Comparison of ENCODE assay signal across 31 mouse cellular contexts in the genomic region with DNA sequence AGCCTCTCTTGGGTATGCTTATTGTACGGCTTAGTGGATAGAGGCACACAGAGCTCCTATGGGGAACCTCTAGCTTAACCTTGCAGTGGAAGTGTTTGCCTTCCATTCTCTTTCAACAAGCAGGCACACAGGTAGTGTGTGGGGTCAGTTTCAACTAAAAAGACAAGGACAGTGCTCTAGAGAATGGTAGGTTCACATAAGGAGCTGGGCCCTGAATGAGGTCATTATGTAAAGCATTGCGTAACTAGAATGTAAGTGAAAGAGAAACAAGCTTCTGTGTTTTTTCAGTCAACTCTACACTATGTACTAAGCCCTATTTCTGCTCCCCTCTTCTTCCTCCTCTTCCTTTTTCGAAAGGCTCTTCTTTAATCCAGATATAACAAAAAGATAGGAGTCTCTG.
DNase-seq lines count a peak whose midpoint lies in the region; ATAC-seq and TF ChIP-seq lines count a peak whose summit lies in the region.
"Had no signal": no experiment of that assay in that cellular context is flagged by ENCODE, and none has a peak within 500 bp of the region (broad histone marks: within the 10 kb centered on the region; RNA-seq: fewer than 3 reads in every experiment).

No protein-coding gene starts in this region.

- H3K27me3 ChIP-seq in liver, embryonic 14.5 days (ENCODE audit: control insufficient read depth, insufficient read depth, low read length) = no peaks in the 10 kb centered on the region
- peaks cover 4% of the 10 kb centered on the region for H3K27me3 ChIP-seq in myocyte (ENCODE audit: control insufficient read depth, insufficient read depth, insufficient read length)
- H3K27me3 ChIP-seq in midbrain, embryonic 15.5 days (replicated peaks) = no peaks in the 10 kb centered on the region
- H3K27me3 ChIP-seq in midbrain, embryonic 16.5 days (ENCODE audit: control insufficient read depth, insufficient read depth, low read depth, low read length) = no peaks in the 10 kb centered on the region
- H3K27me3 ChIP-seq: forebrain, embryonic 15.5 days; heart, embryonic 12.5 days; intestine, embryonic 15.5 days; limb, embryonic 13.5 days; neural tube, embryonic 12.5 days; Patski had no signal

- WGBS in liver, embryonic 14.5 days (ENCODE audit: insufficient replicate concordance) = 79% methylated on average over 3 of the region's 3 CpGs
- WGBS in midbrain, embryonic 15.5 days = 89% methylated on average over 3 of the region's 3 CpGs
- 86% methylated on average over 3 of the region's 3 CpGs for WGBS in midbrain, embryonic 16.5 days

- no peak overlapping the region for H3ac ChIP-seq in myocyte (ENCODE audit: control insufficient read depth, insufficient read length)

- no peak for DNase-seq in frontal cortex, postnatal 36 days (ENCODE audit: low spot score in 2 of 2)
- DNase-seq in lung, postnatal 36 days = peak; percentile 1
- DNase-seq in lung, postnatal 4 days = no peak
- DNase-seq in liver, embryonic 14.5 days (ENCODE audit: low read depth in 3 of 3, low spot score in 3 of 3) = peak in 2 of 3 experiments; percentile 7 to 12
- DNase-seq: adrenal gland, adult 2 months; cerebellum, adult 18-20 months; cerebellum, postnatal 25 days; gastrocnemius, postnatal 14 days; heart, adult 18-20 months; heart, postnatal 10 days; kidney, adult 9 months; kidney, postnatal 25 days; layer of hippocampus, postnatal 36 days; retina, postnatal 1 day; right cerebral cortex, postnatal 25 days; spleen, adult 18-20 months had no signal

- no peaks in the 10 kb centered on the region for H3K9me3 ChIP-seq in liver, embryonic 14.5 days (ENCODE audit: control insufficient read depth, low read length)
- no peaks in the 10 kb centered on the region for H3K9me3 ChIP-seq in midbrain, embryonic 15.5 days
- no peaks in the 10 kb centered on the region for H3K9me3 ChIP-seq in midbrain, embryonic 16.5 days (replicated peaks; ENCODE audit: control insufficient read depth, low read length, poor library complexity, severe bottlenecking)
- H3K9me3 ChIP-seq: forebrain, embryonic 15.5 days; heart, embryonic 12.5 days; intestine, embryonic 15.5 days; neural tube, embryonic 12.5 days had no signal

- H3K4me2 ChIP-seq in liver, embryonic 14.5 days (ENCODE audit: low read depth) = no peak overlapping the region
- no peak overlapping the region for H3K4me2 ChIP-seq in myocyte (ENCODE audit: low read depth)
- H3K4me2 ChIP-seq in midbrain, embryonic 15.5 days = no peak overlapping the region
- no peak overlapping the region for H3K4me2 ChIP-seq in midbrain, embryonic 16.5 days (ENCODE audit: low read length)
- H3K4me2 ChIP-seq: forebrain, embryonic 15.5 days; heart, embryonic 12.5 days; intestine, embryonic 15.5 days; limb, embryonic 13.5 days; midbrain, embryonic 11.5 days; neural tube, embryonic 12.5 days had no signal

- H3K9ac ChIP-seq in liver, embryonic 14.5 days (replicated peaks) = no peak overlapping the region
- no peak overlapping the region for H3K9ac ChIP-seq in midbrain, embryonic 15.5 days
- no peak overlapping the region for H3K9ac ChIP-seq in midbrain, embryonic 16.5 days (ENCODE audit: low read depth, low read length)
- H3K9ac ChIP-seq: forebrain, embryonic 15.5 days; heart, embryonic 12.5 days; intestine, embryonic 15.5 days; limb, embryonic 13.5 days; neural tube, embryonic 12.5 days had no signal

- ATAC-seq in frontal cortex, adult (ENCODE audit: low TSS enrichment) = peak; percentile 52; the same call in 1 of the 2 replicates
- ATAC-seq in liver, embryonic 14.5 days (ENCODE audit: insufficient read depth) = peak; percentile 47; the same call in 1 of the 2 replicates
- no peak for ATAC-seq in midbrain, embryonic 15.5 days (replicated peaks)
- no peak for ATAC-seq in midbrain, embryonic 16.5 days
- ATAC-seq: forebrain, embryonic 15.5 days; hindbrain, embryonic 16.5 days; intestine, embryonic 15.5 days; Patski had no signal

- TF ChIP-seq CTCF in liver, embryonic 14.5 days (IDR thresholded peaks at IDR 0.05; ENCODE audit: low read depth) = no peak

- no peak for TF ChIP-seq POLR2A in myocyte (IDR thresholded peaks at IDR 0.05; ENCODE audit: insufficient read length, low read depth)

- TF ChIP-seq EP300 in liver, embryonic 14.5 days (IDR thresholded peaks at IDR 0.05; ENCODE audit: low read depth) = no peak

- H3K27ac ChIP-seq in liver, embryonic 14.5 days = no peak overlapping the region
- no peak overlapping the region for H3K27ac ChIP-seq in midbrain, embryonic 15.5 days
- no peak overlapping the region for H3K27ac ChIP-seq in midbrain, embryonic 16.5 days (ENCODE audit: low read length)
- H3K27ac ChIP-seq: forebrain, embryonic 15.5 days; hindbrain, embryonic 10.5 days; intestine, embryonic 15.5 days; layer of hippocampus, adult 2 months; limb, embryonic 13.5 days; macrophage; neural tube, embryonic 12.5 days had no signal

- no peaks in the 10 kb centered on the region for H3K79me2 ChIP-seq in myocyte (ENCODE audit: control insufficient read depth, insufficient read depth)

- H3K4me3 ChIP-seq in liver, embryonic 14.5 days (ENCODE audit: insufficient read depth in 1 of 2, low read depth in 2 of 2, low read length in 2 of 2) = no peak overlapping the region
- no peak overlapping the region for H3K4me3 ChIP-seq in myocyte
- H3K4me3 ChIP-seq in midbrain, embryonic 15.5 days = no peak overlapping the region
- no peak overlapping the region for H3K4me3 ChIP-seq in midbrain, embryonic 16.5 days (ENCODE audit: low read depth, low read length)
- H3K4me3 ChIP-seq: forebrain, embryonic 15.5 days; heart, embryonic 12.5 days; hindbrain, embryonic 10.5 days; intestine, embryonic 15.5 days; layer of hippocampus, adult 2 months; limb, embryonic 13.5 days; neural tube, embryonic 12.5 days had no signal

- H3K4me1 ChIP-seq in liver, embryonic 14.5 days (replicated peaks; ENCODE audit: control insufficient read depth in 2 of 2, insufficient read depth in 2 of 2, low read length in 1 of 2) = no peaks in the 10 kb centered on the region
- no peaks in the 10 kb centered on the region for H3K4me1 ChIP-seq in midbrain, embryonic 15.5 days
- H3K4me1 ChIP-seq in midbrain, embryonic 16.5 days (ENCODE audit: control insufficient read depth, insufficient read depth, low read length) = no peaks in the 10 kb centered on the region
- H3K4me1 ChIP-seq: forebrain, embryonic 15.5 days; heart, embryonic 12.5 days; hindbrain, embryonic 10.5 days; intestine, embryonic 15.5 days; limb, embryonic 13.5 days; neural tube, embryonic 12.5 days had no signal

- peaks cover 13% of the 10 kb centered on the region for H3K36me3 ChIP-seq in liver, embryonic 14.5 days (replicated peaks; ENCODE audit: control insufficient read depth, insufficient read depth, low read depth)
- no peaks in the 10 kb centered on the region for H3K36me3 ChIP-seq in myocyte (ENCODE audit: control insufficient read depth, insufficient read depth)
- H3K36me3 ChIP-seq in midbrain, embryonic 15.5 days (replicated peaks) = no peaks in the 10 kb centered on the region
- H3K36me3 ChIP-seq in midbrain, embryonic 16.5 days (ENCODE audit: control insufficient read depth, insufficient read depth, low read length) = peaks cover 4% of the 10 kb centered on the region; the same call in 1 of the 2 replicates
- H3K36me3 ChIP-seq: heart, embryonic 12.5 days; intestine, embryonic 15.5 days had no signal

TF ChIP-seq in myocyte, 11 proteins besides CTCF, POLR2A, EP300 and RAD21:
- TF ChIP-seq POLR2AphosphoS2 (IDR thresholded peaks at IDR 0.05; ENCODE audit: insufficient read length, low read depth) = no peak
- 0 out of 2 replicates have a peak, but pooled peaks have one; percentile 17 for TF ChIP-seq CEBPB (IDR thresholded peaks at IDR 0.05; ENCODE audit: insufficient read depth, poor library complexity, severe bottlenecking)
- no peak for TF ChIP-seq REST (IDR thresholded peaks at IDR 0.05; ENCODE audit: insufficient read depth, insufficient read length)
- no peak for TF ChIP-seq MYOG (IDR thresholded peaks at IDR 0.05; ENCODE audit: control insufficient read depth in 1 of 3, insufficient read depth in 1 of 3, insufficient read length in 2 of 3, low read depth in 2 of 3)
- TF ChIP-seq MAX (IDR thresholded peaks at IDR 0.05; ENCODE audit: low read depth) = no peak

Comparison
In these comparisons a context has a peak if more than half of its experiments do, and no peak if none do; other contexts are left out.
1. DNase-seq: peak in lung, postnatal 36 days (single experiment) and liver, embryonic 14.5 days (2 of 3); none in frontal cortex, postnatal 36 days (0 of 2) and lung, postnatal 4 days (0 of 2).
2. ATAC-seq: peak in frontal cortex, adult (single experiment) and liver, embryonic 14.5 days (single experiment); none in midbrain, embryonic 15.5 days (single experiment) and midbrain, embryonic 16.5 days (single experiment).